Mouse (Mus musculus): ENCODE data around the gene Wfdc21.

The Wfdc21 gene

DNA sequence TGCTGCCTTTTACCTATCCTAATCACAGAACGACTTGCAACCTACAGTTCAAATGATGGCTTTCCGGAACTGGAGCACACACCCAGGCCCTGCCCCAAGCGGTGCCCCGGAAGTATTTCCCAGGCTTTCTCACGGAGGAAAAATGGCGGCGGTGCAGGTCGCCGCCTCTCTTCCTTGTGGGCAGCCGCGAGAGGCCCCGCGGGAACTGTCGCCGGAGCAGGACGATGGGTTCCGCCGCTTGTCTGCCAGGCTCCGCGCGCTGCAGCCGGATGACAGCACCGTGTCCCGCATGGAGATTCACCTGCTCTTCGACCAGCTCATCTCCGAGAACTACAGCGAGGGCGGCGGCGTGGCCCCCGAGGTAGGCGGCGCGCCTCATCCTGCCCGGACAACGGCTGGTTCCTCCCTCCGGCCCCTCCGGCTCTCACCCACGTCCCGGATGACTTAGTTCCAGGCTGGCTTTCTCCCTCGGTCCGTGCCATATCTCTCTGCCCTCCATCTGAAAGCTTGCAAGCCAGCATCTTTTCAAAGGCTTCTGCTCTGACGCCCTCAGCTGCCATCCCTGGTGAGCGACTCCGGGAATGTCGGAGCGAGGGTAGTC lies 6.9 kb downstream of the Wfdc21 start, which contains the start of gene Heatr6:
Gene Heatr6, plus strand, starts transcription at position 116 of the 601 bp plus-strand sequence.
- peak; percentile 87 for DNase-seq (ENCODE audit: low read depth, low spot score)

DNA sequence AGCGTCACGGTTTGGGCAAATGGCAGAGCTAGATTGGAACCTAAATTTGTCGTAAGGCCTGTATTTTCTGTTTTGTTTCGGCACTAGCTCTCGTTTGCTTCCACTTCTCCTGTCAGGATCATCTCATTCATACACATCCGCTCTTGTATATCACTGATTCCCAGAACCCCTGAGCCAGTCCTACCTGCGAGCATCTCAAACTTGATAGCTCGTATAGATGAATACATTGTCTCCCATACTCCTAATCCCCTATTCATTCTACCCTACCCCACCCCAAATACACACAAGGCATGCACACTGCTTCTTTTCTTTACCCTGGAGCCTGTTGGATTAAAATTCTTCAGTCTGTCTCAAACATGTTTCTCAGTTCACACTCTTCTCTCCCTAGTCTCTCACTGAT lies 7.5 kb downstream of the Wfdc21 start:
- DNase-seq (ENCODE audit: low read depth, low spot score), result no peak

DNA sequence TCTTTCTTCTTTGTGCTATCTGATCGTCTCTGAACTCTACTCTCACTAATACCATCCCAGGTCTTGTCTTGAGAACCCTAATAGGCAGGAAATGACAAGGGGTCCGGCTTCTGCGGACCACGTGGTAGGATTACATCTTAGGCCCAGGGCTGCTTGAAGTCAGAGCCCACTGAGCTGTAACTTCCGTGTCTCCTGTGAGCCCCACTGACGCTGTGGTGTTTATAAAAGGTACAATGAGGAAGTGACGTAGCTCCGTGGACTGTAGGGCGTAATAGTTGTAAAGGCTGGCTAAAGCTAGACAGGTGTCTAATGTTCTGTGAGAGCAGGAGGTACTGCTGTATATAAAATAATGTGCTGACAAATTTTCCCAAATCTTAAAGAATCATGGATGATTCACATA lies 20.6 kb downstream of the Wfdc21 start:
- no peak for DNase-seq (ENCODE audit: low read depth, low spot score)

DNA sequence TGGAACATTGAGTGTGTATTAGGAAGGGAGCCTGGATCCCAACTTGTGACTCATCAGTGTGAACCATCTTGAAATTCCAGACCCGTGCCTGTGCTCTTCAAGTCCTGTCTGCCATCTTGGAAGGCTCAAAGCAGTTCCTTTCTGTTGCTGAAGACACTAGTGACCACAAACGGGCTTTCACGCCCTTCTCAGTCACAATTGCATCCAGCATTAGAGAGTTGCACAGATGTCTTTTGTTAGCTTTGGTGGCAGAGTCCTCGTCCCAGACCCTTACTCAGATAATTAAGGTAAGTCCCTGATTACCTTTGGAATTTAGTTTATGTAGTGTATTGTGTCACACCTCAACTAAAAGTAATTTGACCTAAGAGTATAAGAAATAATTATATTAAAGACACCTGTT lies 22.2 kb downstream of the Wfdc21 start:
- DNase-seq (ENCODE audit: low read depth, low spot score), result no peak

DNA sequence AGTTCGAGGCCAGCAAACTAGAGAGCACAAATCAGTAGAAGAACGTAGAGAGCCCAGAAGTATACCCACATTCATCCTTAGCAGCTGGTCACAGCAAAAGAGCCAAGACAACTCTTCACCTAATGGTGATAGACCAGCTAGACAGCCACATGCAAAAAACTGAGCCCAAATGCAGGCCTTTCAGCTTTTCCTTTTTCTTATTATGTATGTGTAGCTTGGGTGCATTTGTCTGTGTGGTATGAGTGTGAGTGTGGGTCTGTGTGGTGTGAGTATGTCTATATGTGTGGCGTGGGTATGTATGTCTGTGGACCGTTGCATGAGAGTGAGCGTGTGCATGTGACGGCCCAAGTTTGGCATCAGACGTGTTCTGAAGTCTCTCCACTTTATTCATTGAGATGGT lies 24.3 kb downstream of the Wfdc21 start:
- DNase-seq (ENCODE audit: low read depth, low spot score), result no peak

DNA sequence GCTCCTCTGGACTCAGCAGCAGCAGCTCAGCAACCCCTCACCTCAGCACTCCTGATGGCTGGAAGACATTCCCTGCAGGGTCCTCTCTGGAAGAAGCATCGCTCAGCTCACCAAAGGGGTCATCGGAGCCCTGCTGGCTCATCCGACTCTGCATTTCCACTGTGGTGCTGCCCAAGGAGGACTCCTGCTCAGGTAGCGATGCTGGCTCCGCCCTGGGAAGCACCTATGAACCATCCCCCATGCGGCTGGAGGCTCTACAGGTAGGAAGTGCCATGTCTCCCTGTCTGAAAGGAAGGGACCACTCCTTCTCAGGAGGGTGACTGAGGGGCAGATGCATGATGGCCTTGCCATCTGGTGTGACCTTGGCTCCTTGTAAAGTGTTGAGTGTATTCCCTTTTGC lies 25.6 kb downstream of the Wfdc21 start:
- no peak for DNase-seq (ENCODE audit: low read depth, low spot score)

DNA sequence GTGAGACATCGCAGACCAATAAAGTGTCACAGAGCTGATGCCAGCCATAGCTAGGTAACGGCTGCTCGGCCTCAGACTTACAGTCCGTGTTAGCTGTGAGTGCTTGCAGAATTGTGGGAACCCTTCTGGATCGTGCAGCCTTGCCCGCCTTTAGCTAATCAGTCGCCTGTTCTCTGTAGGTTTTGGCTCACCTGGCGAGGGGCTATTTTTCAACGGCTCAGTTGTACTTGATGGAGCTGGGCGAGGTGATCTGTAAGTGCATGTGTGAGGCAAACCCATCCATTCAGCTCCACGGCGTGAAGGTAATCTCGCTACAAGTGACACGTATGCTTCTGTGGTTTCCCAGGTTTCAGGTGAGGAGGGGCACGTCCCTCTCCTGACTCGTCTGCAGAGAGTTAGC lies 27.0 kb downstream of the Wfdc21 start:
- DNase-seq (ENCODE audit: low read depth, low spot score), result no peak

DNA sequence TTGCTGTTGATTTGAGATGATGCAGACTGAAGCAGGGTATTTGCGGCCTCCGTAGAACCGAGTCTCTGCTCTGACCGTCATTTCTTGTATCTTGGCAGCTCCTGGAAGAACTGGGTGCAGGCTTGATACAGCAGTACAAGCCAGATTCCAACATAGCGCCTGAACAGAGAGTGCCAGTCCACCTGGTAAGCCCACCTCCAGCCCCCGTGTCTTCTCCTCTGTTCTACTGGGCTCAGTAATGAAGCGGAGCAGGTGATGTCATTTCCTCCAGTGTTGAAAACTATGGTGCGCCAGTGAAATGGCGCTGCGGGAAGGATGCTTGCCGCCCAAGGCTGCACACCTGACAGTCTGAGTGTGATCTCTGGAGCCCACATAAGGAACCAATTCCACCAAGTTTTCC lies 27.6 kb downstream of the Wfdc21 start:
- DNase-seq (ENCODE audit: low read depth, low spot score), result no peak

DNA sequence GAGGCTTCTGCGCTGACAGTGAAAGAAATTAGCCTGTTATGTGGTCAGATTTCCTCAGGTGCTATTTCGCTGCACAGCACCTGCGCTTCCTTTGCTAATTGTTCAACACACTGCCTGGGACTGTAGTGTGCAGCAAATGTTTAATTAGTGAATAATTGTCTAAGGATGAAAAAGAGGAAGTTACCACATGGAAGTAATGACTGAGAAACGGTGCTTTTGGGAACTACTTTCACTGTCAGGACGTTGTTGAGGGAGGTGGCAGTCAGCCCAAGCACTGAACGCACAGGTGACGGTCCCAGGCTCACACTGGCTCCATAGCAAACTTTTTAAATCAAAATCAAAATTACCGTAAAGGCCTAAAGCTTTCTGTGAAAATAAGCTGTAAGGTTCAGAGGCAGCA lies 30.1 kb downstream of the Wfdc21 start:
- DNase-seq (ENCODE audit: low read depth, low spot score), result no peak

DNA sequence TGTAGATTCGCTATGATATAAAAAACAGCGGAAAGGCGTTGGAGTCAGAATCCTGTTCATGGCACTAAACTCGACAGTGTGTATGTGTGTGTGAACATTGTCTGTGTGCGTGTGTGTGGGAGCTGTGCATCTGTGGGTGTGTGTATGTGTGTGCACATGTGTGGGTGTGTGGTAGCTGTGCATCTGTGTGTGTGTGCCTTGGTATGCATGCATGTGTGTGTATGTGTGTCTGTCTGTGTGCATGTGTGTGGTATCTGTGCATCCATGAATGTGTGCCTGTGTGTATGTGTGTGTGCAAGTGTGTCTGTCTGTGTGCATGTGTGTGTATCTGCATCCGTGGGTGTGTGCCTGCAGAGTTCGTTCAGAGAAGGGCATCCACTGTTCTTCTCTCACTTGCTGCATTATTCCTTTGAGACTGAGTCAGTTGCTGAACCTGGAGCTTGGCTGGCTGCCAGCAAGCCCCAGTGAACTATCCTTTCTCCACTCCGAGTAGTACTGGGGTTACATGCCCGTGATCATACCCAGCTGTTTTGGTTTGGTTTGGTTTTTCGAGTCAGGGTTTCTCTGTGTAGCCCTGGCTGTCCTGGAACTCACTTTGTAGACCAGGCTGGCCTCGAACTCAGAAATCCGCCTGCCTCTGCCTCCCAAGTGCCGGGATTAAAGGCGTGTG lies 37.3 kb downstream of the Wfdc21 start:
- no peak for DNase-seq (ENCODE audit: low read depth, low spot score)

DNA sequence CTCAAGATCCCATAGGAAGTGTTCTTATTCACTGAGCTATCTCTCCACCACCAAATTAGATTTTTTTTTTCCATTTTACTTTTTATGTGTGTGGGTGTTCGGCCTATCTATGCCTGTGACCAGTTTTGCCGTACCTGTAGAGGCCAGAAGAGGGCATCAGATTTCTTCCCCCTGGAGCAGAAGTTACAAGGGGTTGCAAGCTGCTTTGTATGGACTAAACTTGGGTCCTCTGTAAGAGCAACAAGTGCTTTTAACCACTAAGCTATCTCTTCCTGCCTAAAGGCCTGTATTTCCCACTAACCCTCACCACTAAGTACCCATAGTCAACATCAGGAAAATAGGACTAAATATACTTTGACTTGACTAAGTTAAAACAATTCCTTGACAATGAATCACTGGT lies 37.9 kb downstream of the Wfdc21 start:
- DNase-seq (ENCODE audit: low read depth, low spot score), result no peak

DNA sequence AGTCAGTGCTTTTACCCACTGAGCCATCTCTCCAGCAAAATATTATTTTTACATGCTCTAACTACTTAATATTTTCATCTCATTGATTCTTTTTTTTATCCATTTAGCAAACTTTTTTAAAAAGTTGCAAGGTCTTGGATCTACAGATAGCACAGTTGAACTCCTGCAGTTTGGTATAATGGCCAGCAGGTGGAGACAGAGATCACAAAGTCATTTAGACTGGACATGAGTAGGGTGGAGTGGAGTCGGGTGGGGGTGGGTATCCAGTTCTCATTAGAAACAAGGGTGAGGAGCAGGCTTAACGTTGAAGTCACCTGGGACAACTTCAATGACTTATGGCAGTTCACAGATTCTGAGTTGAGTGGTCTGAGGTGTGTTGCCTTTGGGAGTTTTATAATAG lies 38.6 kb downstream of the Wfdc21 start:
- peak; percentile 58 for DNase-seq (ENCODE audit: low read depth, low spot score)

DNA sequence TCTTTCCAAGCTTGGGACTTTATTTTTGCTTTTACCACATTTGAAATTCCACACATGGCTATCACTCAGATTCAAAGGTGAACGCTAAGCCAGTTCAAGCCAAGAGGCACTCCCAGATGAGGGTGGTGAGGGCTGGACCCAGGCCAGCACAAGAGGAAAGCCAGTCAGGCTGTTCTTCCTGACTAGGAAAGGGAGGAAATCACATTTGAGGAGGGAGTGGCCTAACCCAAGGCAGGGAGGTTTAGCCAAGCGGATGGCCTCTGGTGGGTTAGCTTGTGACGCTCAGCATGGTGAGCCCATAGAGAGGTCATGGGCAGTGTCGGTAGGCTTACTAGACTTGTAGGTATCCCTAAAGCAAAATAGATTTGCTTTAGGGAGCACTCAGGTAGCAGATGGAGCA lies 40.1 kb downstream of the Wfdc21 start:
- no peak for DNase-seq (ENCODE audit: low read depth, low spot score)

DNA sequence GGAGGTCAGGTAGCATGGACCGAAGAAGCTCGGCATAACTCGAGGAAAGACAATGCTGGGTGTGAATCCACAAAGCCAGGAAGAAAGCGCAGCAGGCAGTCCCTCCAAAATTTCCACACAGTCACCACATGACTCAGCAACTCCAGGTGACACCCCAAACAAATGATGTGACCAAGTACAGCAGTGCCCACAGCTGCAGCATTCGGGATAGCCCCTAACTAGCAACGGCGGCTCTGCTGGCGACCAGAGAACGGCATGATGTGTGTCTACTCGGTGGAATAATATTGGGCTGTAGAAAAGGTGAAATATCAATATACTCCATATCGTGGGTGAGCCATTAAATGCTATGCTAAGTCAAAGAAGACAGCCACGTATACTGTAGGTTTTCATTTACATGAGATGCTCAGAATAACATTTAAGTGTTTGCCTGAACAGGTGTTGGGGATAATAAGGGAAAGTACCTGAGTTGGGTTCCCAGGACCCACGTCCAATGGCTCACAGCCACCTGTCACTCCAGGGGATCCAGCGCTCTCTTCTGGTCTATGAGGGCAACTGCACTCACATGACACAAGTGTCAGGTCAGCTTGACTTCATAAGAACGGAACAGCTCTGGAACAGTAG lies 40.8 kb downstream of the Wfdc21 start:
- DNase-seq (ENCODE audit: low read depth, low spot score), result no peak

DNA sequence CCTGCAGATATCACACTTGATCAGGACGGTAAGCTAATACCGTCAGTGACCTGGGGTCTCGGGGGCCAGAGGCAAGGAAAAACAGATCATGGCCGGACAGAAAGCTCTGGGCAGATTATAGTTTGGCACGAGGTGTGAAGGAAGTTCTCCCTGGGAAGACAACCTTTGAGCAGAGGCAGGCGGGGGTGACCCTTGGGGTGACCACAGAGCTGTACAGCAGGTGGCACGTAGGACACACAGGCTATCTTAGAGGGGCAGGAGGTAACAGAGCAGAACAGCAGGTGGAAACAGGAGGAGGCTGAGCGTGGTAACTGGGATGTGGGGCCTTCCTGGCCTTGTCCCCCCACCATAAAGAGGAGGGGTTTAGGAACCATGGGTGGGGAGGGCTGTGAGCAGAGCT lies 41.6 kb downstream of the Wfdc21 start:
- DNase-seq (ENCODE audit: low read depth, low spot score), result no peak

DNA sequence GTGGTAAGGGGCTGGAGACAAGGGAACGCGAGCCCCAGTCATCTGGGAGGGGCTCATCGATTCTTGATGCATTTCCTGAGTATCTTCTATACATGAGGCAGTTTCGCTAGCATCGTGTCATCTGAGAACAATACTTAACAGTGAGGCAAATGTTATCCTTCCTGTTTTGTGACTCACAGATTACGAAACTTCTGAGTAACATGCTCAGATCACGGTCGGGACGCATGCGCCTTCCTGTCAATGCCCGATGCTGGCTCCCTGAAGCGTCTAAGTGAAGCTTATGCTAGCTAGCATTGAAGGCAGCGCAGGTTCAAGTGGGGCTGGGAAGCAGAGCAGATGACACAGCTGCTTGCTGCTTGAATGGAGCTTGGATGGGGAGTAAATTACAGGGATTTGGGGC lies 42.5 kb downstream of the Wfdc21 start:
- DNase-seq (ENCODE audit: low read depth, low spot score), result no peak

DNA sequence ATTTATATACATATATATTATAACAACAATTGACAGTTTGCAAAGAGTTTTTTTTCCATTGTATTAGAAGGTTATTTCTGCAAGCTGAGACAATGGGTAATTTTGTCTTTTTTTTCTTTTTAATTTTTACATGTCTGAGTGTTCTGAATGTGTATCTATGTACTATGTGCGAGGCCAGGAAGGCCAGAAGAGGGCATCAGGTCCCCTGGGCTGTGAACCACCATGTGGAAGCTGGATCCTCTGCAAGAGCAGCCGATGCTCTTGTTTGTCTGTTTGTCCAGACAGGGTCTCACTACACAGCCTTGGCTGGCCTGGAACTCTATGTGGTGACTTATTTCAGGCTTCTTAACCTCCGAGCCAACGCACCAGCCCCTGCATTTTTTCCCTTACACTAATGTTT lies 44.4 kb downstream of the Wfdc21 start:
- DNase-seq (ENCODE audit: low read depth, low spot score), result no peak

DNA sequence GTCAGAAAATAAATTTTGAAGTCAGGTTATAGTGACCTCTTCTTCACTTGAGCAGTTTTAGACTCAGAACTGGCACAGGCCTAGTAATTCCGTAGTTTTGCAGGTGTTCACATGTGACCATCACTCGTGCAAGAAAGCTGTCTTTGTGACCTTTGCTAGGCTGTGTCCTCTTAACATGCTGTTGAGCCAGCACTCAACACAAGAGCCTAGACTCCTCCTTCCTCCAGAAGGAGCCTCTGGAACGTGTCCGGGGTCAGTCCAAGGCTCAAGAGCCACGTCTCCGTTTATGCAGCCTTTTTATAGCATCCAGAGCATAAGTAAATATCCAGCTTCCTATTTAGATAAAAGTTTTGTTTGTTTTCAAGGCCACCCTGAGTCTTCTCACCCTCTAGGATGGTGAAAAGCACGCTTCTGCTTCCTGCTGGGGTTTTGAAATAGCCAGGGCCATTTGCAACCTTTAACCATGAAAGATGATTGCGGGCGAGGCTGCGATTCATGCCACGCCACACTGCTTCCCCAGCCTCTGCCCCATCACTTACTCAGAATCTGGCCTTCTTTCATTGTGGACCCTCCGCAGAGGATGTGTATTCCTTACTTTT lies 45.7 kb downstream of the Wfdc21 start:
- no peak for DNase-seq (ENCODE audit: low read depth, low spot score)

DNA sequence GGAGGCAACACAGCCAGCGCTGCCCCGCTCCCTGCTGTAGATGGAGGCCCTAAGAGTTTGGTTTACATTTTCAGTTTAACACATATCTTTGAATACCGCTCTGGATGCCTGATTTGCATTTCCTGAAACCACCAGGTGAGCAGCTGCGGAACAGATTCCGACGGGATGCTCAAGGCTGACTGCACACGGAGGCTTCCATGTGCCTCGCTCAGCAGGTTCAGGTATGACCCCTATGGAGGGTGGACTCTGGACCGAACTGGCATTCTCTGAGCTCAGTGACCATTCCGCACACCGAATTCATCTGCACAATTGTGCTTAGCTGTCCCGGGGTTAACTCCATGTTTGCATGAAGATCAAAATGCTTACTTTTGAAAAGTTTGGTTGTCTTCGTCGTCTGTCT lies 46.5 kb downstream of the Wfdc21 start:
- DNase-seq (ENCODE audit: low read depth, low spot score), result no peak

DNA sequence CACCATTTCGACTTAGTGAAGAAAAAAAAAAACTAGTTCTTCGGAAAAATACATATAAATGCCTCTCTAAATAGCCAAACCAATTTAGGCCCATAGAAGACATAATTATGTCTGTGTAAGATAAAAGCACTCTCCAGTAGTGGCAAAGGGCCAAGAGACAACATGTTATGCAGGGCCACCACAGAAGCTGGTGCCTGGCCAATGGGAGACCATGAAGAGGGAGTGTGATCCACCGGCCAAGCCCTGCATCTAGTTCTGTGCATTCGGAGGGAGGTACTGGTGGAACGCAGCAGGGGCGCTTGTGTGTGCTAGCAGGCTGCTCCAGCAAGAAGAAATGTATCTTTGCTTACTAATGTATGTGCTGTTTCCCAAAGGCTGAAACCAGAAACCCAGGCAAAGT lies 49.4 kb downstream of the Wfdc21 start:
- DNase-seq (ENCODE audit: low read depth, low spot score), result no peak

DNA sequence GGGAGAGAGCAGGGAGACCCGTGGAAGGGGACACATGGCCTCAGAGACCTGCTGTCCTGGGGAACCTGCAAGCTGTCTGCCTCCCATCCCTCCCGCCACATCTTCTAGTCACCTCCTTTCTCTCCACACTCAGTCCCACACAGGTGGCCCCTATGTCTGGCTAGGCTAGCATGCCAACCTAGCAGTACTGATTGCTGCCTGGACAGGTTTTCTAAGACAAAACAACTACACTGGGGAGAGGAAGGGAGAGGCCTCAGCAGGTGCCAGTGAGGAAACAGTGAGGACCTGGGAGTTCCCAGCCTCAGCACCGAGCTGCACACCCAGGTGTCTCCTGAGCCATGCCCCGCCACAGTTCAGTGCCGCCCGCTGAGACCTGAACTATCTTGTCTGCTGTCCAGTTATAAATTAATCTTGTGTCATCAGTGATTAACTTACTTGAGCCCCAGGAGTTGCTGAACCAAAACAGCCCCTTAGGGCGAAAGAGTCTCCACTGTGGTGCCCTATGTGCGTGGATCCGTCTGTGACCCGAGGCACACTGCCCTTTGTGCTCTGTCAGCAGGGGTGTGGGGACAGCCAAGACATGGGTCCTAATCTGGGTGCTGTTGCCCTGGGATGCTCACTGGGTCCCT lies 50.4 kb downstream of the Wfdc21 start:
- no peak for DNase-seq (ENCODE audit: low read depth, low spot score)

DNA sequence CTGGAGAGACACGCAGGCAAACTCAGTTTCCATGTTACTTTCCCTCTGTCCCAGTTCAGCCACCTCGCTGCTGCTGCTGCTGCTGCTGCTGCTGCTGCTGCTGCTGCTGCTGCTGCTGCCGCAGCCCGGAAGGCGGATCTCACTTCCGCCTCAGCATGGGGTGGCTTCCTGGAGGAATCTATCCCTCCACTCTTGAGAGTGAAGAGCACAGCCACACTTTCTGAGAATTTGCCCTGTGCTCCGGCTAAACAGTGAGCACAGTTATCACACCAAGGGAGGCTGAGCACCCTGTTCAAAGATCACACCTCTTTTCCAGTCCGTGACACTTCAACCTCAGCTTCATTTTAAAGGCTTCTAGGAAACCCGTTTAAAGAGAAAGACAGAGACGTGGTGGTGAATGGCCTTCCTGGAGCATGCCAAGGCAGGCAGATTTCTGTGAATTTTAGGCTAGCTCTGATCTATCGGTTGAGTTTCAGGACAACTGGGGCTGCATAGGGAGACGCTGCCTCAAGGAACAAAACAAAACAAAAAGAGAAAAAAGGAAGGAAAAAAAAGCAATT lies 53.2 kb downstream of the Wfdc21 start:
- DNase-seq (ENCODE audit: low read depth, low spot score), result no peak
